Mouse (Mus musculus) embryonic fibroblast, embryonic 13.5 days (primary cell): ENCODE measurements around the gene Tsga10ip.
A peak's percentile ranks its signal among the peaks of the same experiment; 100 is the strongest.

Source experiments
- CTCF ChIP-seq: IDR thresholded peaks from 2 replicates; pipeline ENCODE4 v1.5.1; 2011; ENCODE audit warnings: mild to moderate bottlenecking, control low read depth, low read length, moderate library complexity, borderline replicate concordance; ENCODE audit not compliant: insufficient read depth
- POLR2A ChIP-seq: IDR thresholded peaks from 2 replicates; pipeline ENCODE4 v1.6.1; 2011; ENCODE audit warnings: low read depth, mild to moderate bottlenecking, control low read depth, low read length, moderate library complexity

DNA sequence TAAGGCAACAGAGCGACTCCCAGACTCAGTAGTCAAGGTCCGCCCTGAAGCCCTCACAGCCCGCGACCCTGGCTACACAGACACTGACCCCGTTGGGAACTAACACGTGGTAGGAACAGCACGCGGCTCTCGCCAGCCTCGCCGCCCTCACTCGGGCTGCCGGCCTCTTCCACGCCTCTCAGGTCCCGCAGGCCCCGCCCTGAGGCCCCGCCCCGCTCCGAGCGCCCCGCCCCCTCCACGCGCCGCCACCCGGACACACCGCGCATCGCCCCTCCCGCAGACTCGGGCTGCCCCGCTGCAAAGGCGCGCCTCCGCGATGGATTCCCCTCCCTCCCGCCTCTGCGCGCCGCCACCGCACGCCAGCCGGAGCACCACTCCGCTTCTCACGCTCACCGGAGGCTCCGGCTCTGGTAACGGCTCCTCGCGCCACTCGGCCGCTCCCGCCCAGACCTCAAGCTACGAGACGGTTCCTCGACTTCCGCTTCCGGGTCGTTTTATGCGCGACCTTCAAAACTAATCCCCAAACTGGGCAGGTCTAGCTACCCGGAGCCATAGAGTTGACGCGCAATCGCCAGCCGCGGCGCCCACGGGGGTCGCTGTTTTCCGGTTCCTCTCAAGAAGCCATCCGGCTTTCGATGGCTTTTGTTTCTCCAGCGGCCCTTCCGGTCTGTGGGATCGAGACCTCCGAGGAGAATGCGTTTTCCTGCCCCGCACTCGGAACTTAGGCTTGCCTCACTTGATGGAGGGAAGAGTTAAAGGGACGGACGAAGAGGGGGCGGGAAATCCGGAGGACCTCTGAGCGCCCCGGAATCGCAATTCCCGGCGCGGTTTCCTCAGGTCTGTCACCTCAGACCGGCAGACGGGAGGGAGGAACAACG, 35.9 kb downstream of the Tsga10ip start, which contains the start of gene Eif1ad:
- TF ChIP-seq CTCF (no peak), POLR2A (peak; percentile 56)
